Mouse (Mus musculus) E14TG2a.4 (cell line): ENCODE results near the gene Padi6.

Experiments used
- CTCF ChIP-seq: conservative IDR thresholded peaks from 2 replicates; pipeline ENCODE4 v1.5.1; 2014; ENCODE audit warnings: low read length
- NANOG ChIP-seq: IDR thresholded peaks from 2 replicates; pipeline ENCODE4 v1.6.1; 2014; ENCODE audit warnings: borderline replicate concordance, low read length, mixed read lengths
- POU5F1 ChIP-seq: IDR thresholded peaks from 2 replicates; pipeline ENCODE4 v1.6.1; 2014; ENCODE audit warnings: low read length, borderline replicate concordance

DNA sequence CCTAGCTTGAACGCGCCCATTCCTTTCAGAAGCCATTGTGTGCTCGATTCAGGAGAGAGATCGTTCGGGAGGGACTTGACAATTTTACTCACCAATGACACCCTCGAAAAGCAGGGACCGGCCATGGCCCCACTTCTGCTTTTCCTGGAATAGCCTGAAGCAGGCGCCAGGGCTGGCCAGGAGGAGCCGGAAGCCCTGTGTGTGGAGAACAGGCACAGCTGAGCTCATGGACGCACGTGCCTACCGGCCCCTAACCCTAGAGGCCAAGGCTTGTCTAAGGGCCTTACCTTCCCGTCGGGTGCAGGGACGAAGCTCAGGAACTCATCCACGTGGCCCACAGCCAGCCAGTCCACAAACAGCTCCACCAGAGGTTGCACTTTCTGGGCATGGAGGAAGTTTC lies 48.6 kb upstream of the Padi6 start:
- TF ChIP-seq CTCF (no peak), NANOG (no peak), POU5F1 (no peak)
